Mouse (Mus musculus) myocyte (in vitro differentiated cells): Measurements from ENCODE around the gene Aldh1l1. TPM values are rescaled to one million over a fixed set of nuclear protein-coding genes. Genes with fewer than 3 reads are reported as not detected.

Experiments
- H3K27me3 ChIP-seq: one replicate; pipeline ENCODE4 v1.6.1; 2011; ENCODE audit not compliant: control insufficient read depth, insufficient read depth, insufficient read length
- H3K36me3 ChIP-seq: one replicate; pipeline ENCODE4 v1.6.1; 2011; ENCODE audit not compliant: control insufficient read depth, insufficient read depth
- H3K4me2 ChIP-seq: one replicate; pipeline ENCODE4 v1.6.1; 2011; ENCODE audit warnings: low read depth, control low read depth
- H3K4me3 ChIP-seq: one replicate; pipeline ENCODE4 v1.5.1; 2011; ENCODE audit warnings: mild to moderate bottlenecking, control low read depth, moderate library complexity
- H3K79me2 ChIP-seq: one replicate; pipeline ENCODE4 v1.6.1; 2011; ENCODE audit not compliant: control insufficient read depth, insufficient read depth
- H3ac ChIP-seq: one replicate; pipeline ENCODE4 v1.6.1; 2011; ENCODE audit not compliant: control insufficient read depth, insufficient read length
- CEBPB ChIP-seq: IDR thresholded peaks from 2 replicates; pipeline ENCODE4 v1.6.1; 2011; ENCODE audit warnings: mild to moderate bottlenecking, moderate library complexity; ENCODE audit not compliant: poor library complexity, insufficient read depth, severe bottlenecking
- E2F4 ChIP-seq: IDR thresholded peaks from one replicate; pipeline ENCODE4 v1.6.1; 2011; ENCODE audit warnings: mild to moderate bottlenecking, control low read depth, moderate library complexity; ENCODE audit not compliant: insufficient read depth
- MAX ChIP-seq: IDR thresholded peaks from one replicate; pipeline ENCODE4 v1.6.1; 2011; ENCODE audit warnings: low read depth, mild to moderate bottlenecking, control low read depth
- MYOD1 ChIP-seq, 3 experiments: IDR thresholded peaks; one replicate each; pipeline ENCODE4 v1.6.1; 2011; ENCODE audit warnings: control low read depth in 2 of 3, low read depth in 2 of 3, mild to moderate bottlenecking in 2 of 3, moderate library complexity in 1 of 3; ENCODE audit not compliant: insufficient read length in 2 of 3, control insufficient read depth in 1 of 3
- MYOG ChIP-seq, 3 experiments: IDR thresholded peaks; one replicate each; pipeline ENCODE4 v1.6.1; 2011; ENCODE audit warnings: control low read depth in 2 of 3, low read depth in 2 of 3, mild to moderate bottlenecking in 2 of 3; ENCODE audit not compliant: insufficient read length in 2 of 3, control insufficient read depth in 1 of 3, insufficient read depth in 1 of 3
- POLR2A ChIP-seq: IDR thresholded peaks from one replicate; pipeline ENCODE4 v1.6.1; 2011; ENCODE audit warnings: low read depth, mild to moderate bottlenecking, control low read depth, moderate library complexity; ENCODE audit not compliant: insufficient read length
- POLR2AphosphoS2 ChIP-seq: IDR thresholded peaks from one replicate; pipeline ENCODE4 v1.6.1; 2011; ENCODE audit warnings: low read depth, control low read depth; ENCODE audit not compliant: insufficient read length
- REST ChIP-seq: IDR thresholded peaks from one replicate; pipeline ENCODE4 v1.6.1; 2011; ENCODE audit warnings: mild to moderate bottlenecking, control low read depth, moderate library complexity; ENCODE audit not compliant: insufficient read depth, insufficient read length
- SRF ChIP-seq: IDR thresholded peaks from one replicate; pipeline ENCODE4 v1.6.1; 2011; ENCODE audit warnings: low read depth; ENCODE audit not compliant: control insufficient read depth, insufficient read length
- TCF12 ChIP-seq: IDR thresholded peaks from one replicate; pipeline ENCODE4 v1.6.1; 2011; ENCODE audit warnings: mild to moderate bottlenecking, control low read depth; ENCODE audit not compliant: poor library complexity, insufficient read depth, severe bottlenecking
- TCF3 ChIP-seq: IDR thresholded peaks from one replicate; pipeline ENCODE4 v1.6.1; 2011; ENCODE audit warnings: low read depth, control low read depth; ENCODE audit not compliant: insufficient read length
- USF1 ChIP-seq: IDR thresholded peaks from one replicate; pipeline ENCODE4 v1.6.1; 2011; ENCODE audit warnings: low read depth, mild to moderate bottlenecking, control low read depth, moderate library complexity
- polyA plus RNA-seq: library from polyadenylated mRNA; unstranded; fragments of >200 nt; fragmentation: generic; extraction: Trizol; gene quantifications from one replicate; pipeline ENCODE4 v1.2.1, GENCODE M21; 2012; ENCODE audit warnings: missing spikeins

Aldh1l1 gene
- polyA plus RNA-seq, 1 experiment = 1.1 TPM

DNA sequence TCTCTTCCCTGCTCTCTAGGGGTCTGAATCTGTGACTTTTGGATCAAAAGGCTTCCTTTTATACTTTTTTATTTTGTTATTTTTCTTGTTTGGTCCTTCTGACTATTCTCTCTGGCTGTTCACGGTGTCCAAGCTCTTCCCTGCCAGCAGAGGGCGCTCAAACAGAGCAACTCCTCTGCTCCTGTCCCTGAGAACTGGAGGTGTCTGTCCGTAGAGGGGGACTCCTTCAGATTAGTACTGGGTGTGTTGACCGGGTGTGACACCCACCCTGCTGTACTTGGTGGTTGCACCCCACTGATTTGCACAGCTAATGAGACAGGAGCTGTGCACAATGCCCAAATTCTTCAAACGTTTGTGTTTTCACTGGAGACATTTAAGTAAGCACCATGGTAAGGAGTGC is 121.0 kb downstream of the Aldh1l1 start:
- Histone ChIP-seq H3ac (no peak overlapping the region), H3K27me3 (peaks cover 17% of the 10 kb centered on the region), H3K79me2 (no peaks in the 10 kb centered on the region), H3K4me3 (no peak overlapping the region), H3K36me3 (no peaks in the 10 kb centered on the region), H3K4me2 (no peak overlapping the region)
- no peak for TF ChIP-seq USF1
- no peak for TF ChIP-seq POLR2AphosphoS2
- no peak for TF ChIP-seq POLR2A
- no peak for TF ChIP-seq MAX
- TF ChIP-seq REST = no peak
- no peak for TF ChIP-seq E2F4
- TF ChIP-seq TCF3 = no peak
- no peak for TF ChIP-seq MYOD1 (IDR thresholded peaks at IDR 0.05; ENCODE audit: control insufficient read depth in 1 of 3, insufficient read length in 2 of 3, low read depth in 2 of 3)
- TF ChIP-seq TCF12 = no peak
- TF ChIP-seq CEBPB = no peak
- TF ChIP-seq SRF = no peak
- TF ChIP-seq MYOG (IDR thresholded peaks at IDR 0.05; ENCODE audit: control insufficient read depth in 1 of 3, insufficient read depth in 1 of 3, insufficient read length in 2 of 3, low read depth in 2 of 3) = no peak

DNA sequence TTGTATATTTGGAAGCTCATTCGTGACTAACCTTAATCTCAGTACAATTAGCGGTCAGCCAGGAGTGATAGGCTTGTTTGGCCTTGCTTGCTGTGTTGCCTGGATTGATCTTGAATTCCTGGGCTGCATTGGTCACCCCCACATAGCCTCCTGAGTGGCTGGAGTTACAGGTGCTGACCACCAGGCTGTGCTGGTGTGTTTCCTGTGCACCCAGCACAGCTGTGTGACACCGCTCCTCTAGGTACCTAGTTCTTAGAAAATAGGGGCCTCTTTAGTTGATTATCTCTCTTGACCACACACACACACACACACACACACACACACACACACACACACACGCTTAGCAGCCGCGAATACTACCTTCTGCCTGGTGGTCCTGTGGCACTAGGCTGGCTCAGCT is 122.0 kb downstream of the Aldh1l1 start:
- Histone ChIP-seq H3K36me3 (no peaks in the 10 kb centered on the region), H3K27me3 (peaks cover 9% of the 10 kb centered on the region), H3K79me2 (no peaks in the 10 kb centered on the region), H3K4me3 (no peak overlapping the region), H3ac (no peak overlapping the region), H3K4me2 (no peak overlapping the region)
- no peak for TF ChIP-seq REST
- TF ChIP-seq SRF = no peak
- TF ChIP-seq POLR2AphosphoS2 = no peak
- no peak for TF ChIP-seq POLR2A
- no peak for TF ChIP-seq CEBPB
- no peak for TF ChIP-seq TCF12
- no peak for TF ChIP-seq TCF3
- TF ChIP-seq MYOD1 (IDR thresholded peaks at IDR 0.05; ENCODE audit: control insufficient read depth in 1 of 3, insufficient read length in 2 of 3, low read depth in 2 of 3) = no peak
- TF ChIP-seq MAX = no peak
- TF ChIP-seq E2F4 = no peak
- no peak for TF ChIP-seq MYOG (IDR thresholded peaks at IDR 0.05; ENCODE audit: control insufficient read depth in 1 of 3, insufficient read depth in 1 of 3, insufficient read length in 2 of 3, low read depth in 2 of 3)
- no peak for TF ChIP-seq USF1

DNA sequence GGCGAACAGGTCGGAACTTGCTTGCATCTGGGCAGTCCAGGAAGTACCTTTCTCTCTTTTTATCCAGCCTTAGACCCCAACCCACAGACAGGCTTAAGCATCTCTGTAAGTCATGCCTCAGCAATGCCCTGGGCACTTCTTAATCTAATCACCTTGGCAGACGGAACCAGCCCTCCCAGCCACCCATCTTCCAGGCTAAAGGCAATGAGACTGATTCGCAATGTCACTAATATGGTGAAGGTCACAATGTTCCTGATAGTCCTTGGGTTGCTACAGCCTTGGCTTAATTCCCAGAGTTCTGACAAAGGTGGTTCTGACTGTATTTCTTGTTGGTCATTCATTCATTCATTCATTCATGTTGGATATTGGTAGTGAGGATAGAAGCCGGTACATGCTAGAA is 124.0 kb downstream of the Aldh1l1 start:
- Histone ChIP-seq H3K27me3 (peaks cover 7% of the 10 kb centered on the region), H3K4me2 (no peak overlapping the region), H3K36me3 (no peaks in the 10 kb centered on the region), H3K79me2 (no peaks in the 10 kb centered on the region), H3ac (no peak overlapping the region), H3K4me3 (no peak overlapping the region)
- no peak for TF ChIP-seq POLR2A
- TF ChIP-seq MYOG (IDR thresholded peaks at IDR 0.05; ENCODE audit: control insufficient read depth in 1 of 3, insufficient read depth in 1 of 3, insufficient read length in 2 of 3, low read depth in 2 of 3) = no peak
- no peak for TF ChIP-seq MYOD1 (IDR thresholded peaks at IDR 0.05; ENCODE audit: control insufficient read depth in 1 of 3, insufficient read length in 2 of 3, low read depth in 2 of 3)
- TF ChIP-seq SRF = no peak
- no peak for TF ChIP-seq USF1
- TF ChIP-seq POLR2AphosphoS2 = no peak
- no peak for TF ChIP-seq TCF3
- TF ChIP-seq E2F4 = no peak

DNA sequence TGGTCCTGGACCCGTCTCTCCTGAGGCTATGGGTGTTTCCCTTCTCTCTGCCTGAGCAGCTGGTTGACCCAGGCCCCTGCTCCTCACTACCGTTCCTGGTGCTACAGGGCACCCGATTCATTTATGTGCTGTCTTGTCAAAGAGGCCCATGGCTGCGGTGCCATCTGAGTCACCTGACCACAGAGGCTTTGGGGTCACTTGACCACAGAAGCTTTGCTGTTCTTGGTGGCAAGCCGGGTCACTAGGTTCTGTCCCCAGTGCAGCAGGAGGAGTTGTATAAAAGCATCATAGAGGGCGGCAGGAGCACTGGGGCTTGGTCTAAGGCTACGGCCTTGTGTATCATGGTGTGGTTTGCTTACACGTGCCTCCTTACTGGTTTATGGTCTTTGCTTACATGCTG is 127.0 kb downstream of the Aldh1l1 start:
- no peak overlapping the region for H3K4me2 ChIP-seq
- no peaks in the 10 kb centered on the region for H3K79me2 ChIP-seq
- H3K4me3 ChIP-seq = no peak overlapping the region
- H3K36me3 ChIP-seq = no peaks in the 10 kb centered on the region
- no peak overlapping the region for H3ac ChIP-seq
- TF ChIP-seq SRF = no peak
- TF ChIP-seq MYOG (IDR thresholded peaks at IDR 0.05; ENCODE audit: control insufficient read depth in 1 of 3, insufficient read depth in 1 of 3, insufficient read length in 2 of 3, low read depth in 2 of 3) = no peak
- TF ChIP-seq TCF12 = no peak
- H3K27me3 ChIP-seq = peaks cover 10% of the 10 kb centered on the region

DNA sequence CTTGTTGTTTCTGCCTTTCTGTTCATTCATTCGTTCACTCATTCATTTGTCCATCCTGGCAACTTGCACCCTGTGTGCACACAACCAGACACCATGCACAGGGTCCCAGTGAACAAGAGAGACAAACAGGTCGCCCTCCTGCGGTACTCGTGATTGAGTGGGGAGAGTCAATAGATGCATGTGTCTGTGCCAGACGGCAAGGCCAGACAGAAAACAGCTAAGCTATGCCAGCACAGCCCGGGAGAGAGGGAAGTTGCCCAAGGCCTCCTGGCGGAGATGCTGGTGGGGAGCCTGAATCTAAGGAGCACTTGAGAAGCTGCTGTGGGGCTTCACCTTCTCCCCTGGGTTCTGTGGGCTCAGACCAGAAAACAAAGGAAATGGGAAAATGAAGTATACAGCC is 129.1 kb downstream of the Aldh1l1 start:
- Histone ChIP-seq H3ac (no peak overlapping the region), H3K4me3 (no peak overlapping the region), H3K36me3 (no peaks in the 10 kb centered on the region), H3K27me3 (peaks cover 10% of the 10 kb centered on the region), H3K4me2 (no peak overlapping the region), H3K79me2 (no peaks in the 10 kb centered on the region)
- TF ChIP-seq MAX = no peak
- no peak for TF ChIP-seq USF1
- TF ChIP-seq E2F4 = no peak
- TF ChIP-seq POLR2AphosphoS2 = no peak
- no peak for TF ChIP-seq CEBPB
- no peak for TF ChIP-seq TCF3
- TF ChIP-seq MYOD1 (IDR thresholded peaks at IDR 0.05; ENCODE audit: control insufficient read depth in 1 of 3, insufficient read length in 2 of 3, low read depth in 2 of 3) = no peak
- no peak for TF ChIP-seq MYOG (IDR thresholded peaks at IDR 0.05; ENCODE audit: control insufficient read depth in 1 of 3, insufficient read depth in 1 of 3, insufficient read length in 2 of 3, low read depth in 2 of 3)
